ENCODE assay signal across 9 mouse cellular contexts in the genomic region with DNA sequence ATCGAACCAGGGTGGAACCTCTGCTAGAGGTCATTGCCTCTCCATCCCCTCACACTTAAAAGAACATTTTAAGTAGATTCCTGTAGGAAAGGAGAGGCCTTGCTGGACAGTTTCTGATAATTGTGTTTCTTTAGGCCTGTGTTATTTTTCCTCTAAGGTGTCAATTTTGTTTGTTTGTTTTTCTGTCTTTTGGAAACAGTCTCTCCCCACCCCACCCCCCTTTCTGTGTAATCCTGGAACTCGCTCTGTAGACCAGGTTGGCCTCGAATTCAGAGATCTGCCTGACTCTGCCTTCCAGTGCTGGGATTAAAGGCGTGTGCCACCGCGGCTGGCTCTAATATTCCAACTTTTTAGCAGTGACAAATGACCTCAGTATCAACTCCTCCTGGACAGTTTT. TPM values are rescaled to one million over a fixed set of nuclear protein-coding genes. Genes with fewer than 3 reads are reported as not detected.
DNase-seq lines count a peak whose midpoint lies in the region; ATAC-seq and TF ChIP-seq lines count a peak whose summit lies in the region.
"Had no signal": no experiment of that assay in that cellular context is flagged by ENCODE, and none has a peak within 500 bp of the region (broad histone marks: within the 10 kb centered on the region; RNA-seq: fewer than 3 reads in every experiment).

No protein-coding gene starts in this region.

- no peak for ATAC-seq in liver, embryonic 11.5 days (replicated peaks; ENCODE audit: low FRiP score)
- no peak for ATAC-seq in embryonic facial prominence, embryonic 12.5 days (ENCODE audit: insufficient number of reproducible peaks, insufficient read depth, low FRiP score, low TSS enrichment)
- no peak for ATAC-seq in hindbrain, postnatal 0 days

- TF ChIP-seq POLR2A in myocyte (IDR thresholded peaks at IDR 0.05; ENCODE audit: insufficient read length, low read depth), result no peak

- peaks cover 11% of the 10 kb centered on the region for H3K4me1 ChIP-seq in liver, embryonic 11.5 days (replicated peaks; ENCODE audit: control insufficient read depth, insufficient read depth, low read length)
- H3K4me1 ChIP-seq in embryonic facial prominence, embryonic 12.5 days, result 0 out of 2 replicates have a peak, but pooled peaks cover 4% of the 10 kb centered on the region
- no peaks in the 10 kb centered on the region for H3K4me1 ChIP-seq in hindbrain, postnatal 0 days (ENCODE audit: insufficient read depth, low read length)

- peak overlapping the region; percentile 78 for H3K4me2 ChIP-seq in liver, embryonic 11.5 days
- H3K4me2 ChIP-seq in embryonic facial prominence, embryonic 12.5 days (replicated peaks), result peak overlapping the region; percentile 57
- peak overlapping the region; percentile 79 for H3K4me2 ChIP-seq in hindbrain, postnatal 0 days (ENCODE audit: low read depth, low read length)
- H3K4me2 ChIP-seq in myocyte (ENCODE audit: low read depth), result peak overlapping the region; percentile 87

- no peak for TF ChIP-seq CTCF in hindbrain, postnatal 0 days (IDR thresholded peaks at IDR 0.05; ENCODE audit: low read depth)

- peak overlapping the region; percentile 100 for H3ac ChIP-seq in myocyte (ENCODE audit: control insufficient read depth, insufficient read length)

- WGBS in liver, embryonic 11.5 days, result 52% methylated on average over 6 of the region's 6 CpGs
- 80% methylated on average over 6 of the region's 6 CpGs for WGBS in embryonic facial prominence, embryonic 12.5 days
- 70% methylated on average over 6 of the region's 6 CpGs for WGBS in hindbrain, postnatal 0 days

- DNase-seq in liver, embryonic 11.5 days (ENCODE audit: low spot score), result no peak
- DNase-seq in liver, result no peak
- DNase-seq in hindbrain, postnatal 0 days (ENCODE audit: low spot score), result no peak
- no peak for DNase-seq in right cerebral cortex, postnatal 14 days
- DNase-seq in cerebellum, adult 11 months, result no peak
- no peak for DNase-seq in lung, postnatal 36 days

- H3K27me3 ChIP-seq in liver, embryonic 11.5 days (replicated peaks; ENCODE audit: control insufficient read depth, insufficient read depth, low read length), result no peaks in the 10 kb centered on the region
- no peaks in the 10 kb centered on the region for H3K27me3 ChIP-seq in embryonic facial prominence, embryonic 12.5 days
- no peaks in the 10 kb centered on the region for H3K27me3 ChIP-seq in hindbrain, postnatal 0 days (ENCODE audit: insufficient read depth, low read length)
- no peaks in the 10 kb centered on the region for H3K27me3 ChIP-seq in myocyte (ENCODE audit: control insufficient read depth, insufficient read depth, insufficient read length)

- peaks cover 2% of the 10 kb centered on the region; the same call in 1 of the 2 replicates for H3K36me3 ChIP-seq in liver, embryonic 11.5 days (ENCODE audit: control insufficient read depth, insufficient read depth, low read length)
- H3K36me3 ChIP-seq in embryonic facial prominence, embryonic 12.5 days, result peaks cover under 1% of the 10 kb centered on the region; the same call in 1 of the 2 replicates
- no peaks in the 10 kb centered on the region for H3K36me3 ChIP-seq in hindbrain, postnatal 0 days (ENCODE audit: insufficient read depth, low read length)
- H3K36me3 ChIP-seq in myocyte (ENCODE audit: control insufficient read depth, insufficient read depth), result no peaks in the 10 kb centered on the region

- no peaks in the 10 kb centered on the region for H3K9me3 ChIP-seq in liver, embryonic 11.5 days (ENCODE audit: control insufficient read depth, low read length)
- H3K9me3 ChIP-seq in embryonic facial prominence, embryonic 12.5 days, result no peaks in the 10 kb centered on the region
- H3K9me3 ChIP-seq in hindbrain, postnatal 0 days (ENCODE audit: low read length), result no peaks in the 10 kb centered on the region

- H3K27ac ChIP-seq in liver, embryonic 11.5 days (ENCODE audit: low read depth, low read length), result peak overlapping the region; percentile 91
- peak overlapping the region; percentile 93 for H3K27ac ChIP-seq in embryonic facial prominence, embryonic 12.5 days
- peak overlapping the region; percentile 37; the same call in 1 of the 2 replicates for H3K27ac ChIP-seq in hindbrain, postnatal 0 days

- peaks cover 38% of the 10 kb centered on the region for H3K79me2 ChIP-seq in myocyte (ENCODE audit: control insufficient read depth, insufficient read depth)

- H3K4me3 ChIP-seq in liver, embryonic 11.5 days (ENCODE audit: low read depth, low read length), result peak overlapping the region; percentile 99
- peak overlapping the region; percentile 93 for H3K4me3 ChIP-seq in embryonic facial prominence, embryonic 12.5 days
- H3K4me3 ChIP-seq in hindbrain, postnatal 0 days (ENCODE audit: low read length), result peak overlapping the region; percentile 92
- H3K4me3 ChIP-seq in myocyte, result peak overlapping the region; percentile 74

- H3K9ac ChIP-seq in liver, embryonic 11.5 days (ENCODE audit: low read depth, low read length), result peak overlapping the region; percentile 100
- H3K9ac ChIP-seq in embryonic facial prominence, embryonic 12.5 days, result peak overlapping the region; percentile 49; the same call in 1 of the 2 replicates
- H3K9ac ChIP-seq in hindbrain, postnatal 0 days (replicated peaks; ENCODE audit: low read length), result no peak overlapping the region

TF ChIP-seq in myocyte, 11 proteins besides CTCF, POLR2A, EP300 and RAD21:
- TF ChIP-seq TCF3 (IDR thresholded peaks at IDR 0.05; ENCODE audit: insufficient read length, low read depth), result no peak
- no peak for TF ChIP-seq MAX (IDR thresholded peaks at IDR 0.05; ENCODE audit: low read depth)
- TF ChIP-seq TCF12 (IDR thresholded peaks at IDR 0.05; ENCODE audit: insufficient read depth, poor library complexity, severe bottlenecking), result no peak
- TF ChIP-seq POLR2AphosphoS2 (IDR thresholded peaks at IDR 0.05; ENCODE audit: insufficient read length, low read depth), result no peak
- TF ChIP-seq CEBPB (IDR thresholded peaks at IDR 0.05; ENCODE audit: insufficient read depth, poor library complexity, severe bottlenecking), result no peak
- TF ChIP-seq MYOD1 (IDR thresholded peaks at IDR 0.05; ENCODE audit: control insufficient read depth in 1 of 3, insufficient read length in 2 of 3, low read depth in 2 of 3), result no peak
- no peak for TF ChIP-seq USF1 (IDR thresholded peaks at IDR 0.05; ENCODE audit: low read depth)
- TF ChIP-seq MYOG (IDR thresholded peaks at IDR 0.05; ENCODE audit: control insufficient read depth in 1 of 3, insufficient read depth in 1 of 3, insufficient read length in 2 of 3, low read depth in 2 of 3), result no peak
- TF ChIP-seq E2F4 (IDR thresholded peaks at IDR 0.05; ENCODE audit: insufficient read depth), result no peak
- no peak for TF ChIP-seq SRF (IDR thresholded peaks at IDR 0.05; ENCODE audit: control insufficient read depth, insufficient read length, low read depth)
- TF ChIP-seq REST (IDR thresholded peaks at IDR 0.05; ENCODE audit: insufficient read depth, insufficient read length), result no peak

RNA-seq across cellular contexts. Expression of gene Anp32e, which starts 0.8 kb away (rescaled TPM):
- 110 TPM in 2 replicates for polyA plus RNA-seq in liver, embryonic 11.5 days (2014; fragmentation: Nextera tagmentation; extraction: Ambion mirVana)
- 241 and 287 TPM in 2 replicates for polyA plus RNA-seq in embryonic facial prominence, embryonic 12.5 days (2016; fragmentation: Nextera tagmentation; extraction: Ambion mirVana)
- 26.2 and 27.5 TPM in 2 replicates for total RNA-seq in hindbrain, postnatal 0 days (2014; rRNA removed)
- polyA plus RNA-seq in hindbrain, postnatal 0 days (2015; fragmentation: Nextera tagmentation; extraction: Ambion mirVana), result 127 and 128 TPM in 2 replicates
- polyA plus RNA-seq in myocyte (2012; fragmentation: generic; extraction: Trizol), result 48.5 TPM

RNA-seq across cellular contexts. Expression of gene Car14, which starts 23.8 kb away (rescaled TPM):
- polyA plus RNA-seq in liver, embryonic 11.5 days (2014; fragmentation: Nextera tagmentation; extraction: Ambion mirVana), result 27.4 and 28.9 TPM in 2 replicates
- 30.1 and 36.4 TPM in 2 replicates for polyA plus RNA-seq in embryonic facial prominence, embryonic 12.5 days (2016; fragmentation: Nextera tagmentation; extraction: Ambion mirVana)
- total RNA-seq in hindbrain, postnatal 0 days (2014; rRNA removed), result 7.5 and 9.4 TPM in 2 replicates
- 16.7 and 17.8 TPM in 2 replicates for polyA plus RNA-seq in hindbrain, postnatal 0 days (2015; fragmentation: Nextera tagmentation; extraction: Ambion mirVana)
- 0.11 TPM for polyA plus RNA-seq in myocyte (2012; fragmentation: generic; extraction: Trizol)
- total RNA-seq: granulocyte monocyte progenitor cell, adult 5-6 weeks had no signal

RNA-seq across cellular contexts. Expression of gene Aph1a, which starts 34.5 kb away (rescaled TPM):
- 34.3 and 35.1 TPM in 2 replicates for polyA plus RNA-seq in liver, embryonic 11.5 days (2014; fragmentation: Nextera tagmentation; extraction: Ambion mirVana)
- polyA plus RNA-seq in embryonic facial prominence, embryonic 12.5 days (2016; fragmentation: Nextera tagmentation; extraction: Ambion mirVana), result 27.5 and 31.3 TPM in 2 replicates
- total RNA-seq in hindbrain, postnatal 0 days (2014; rRNA removed), result 75.9 and 99.4 TPM in 2 replicates
- 41.1 and 42.2 TPM in 2 replicates for polyA plus RNA-seq in hindbrain, postnatal 0 days (2015; fragmentation: Nextera tagmentation; extraction: Ambion mirVana)
- polyA plus RNA-seq in myocyte (2012; fragmentation: generic; extraction: Trizol), result 106 TPM

RNA-seq across cellular contexts. Expression of gene BC028528, which starts 36.5 kb away (rescaled TPM):
- 9.5 and 13.5 TPM in 2 replicates for polyA plus RNA-seq in liver, embryonic 11.5 days (2014; fragmentation: Nextera tagmentation; extraction: Ambion mirVana)
- polyA plus RNA-seq in embryonic facial prominence, embryonic 12.5 days (2016; fragmentation: Nextera tagmentation; extraction: Ambion mirVana), result 14.3 and 14.4 TPM in 2 replicates
- total RNA-seq in hindbrain, postnatal 0 days (2014; rRNA removed), result 2.6 and 5.5 TPM in 2 replicates
- polyA plus RNA-seq in hindbrain, postnatal 0 days (2015; fragmentation: Nextera tagmentation; extraction: Ambion mirVana), result 21.3 and 23.3 TPM in 2 replicates
- polyA plus RNA-seq in myocyte (2012; fragmentation: generic; extraction: Trizol), result 11.3 TPM

RNA-seq across cellular contexts. Expression of gene Ciart, which starts 46.2 kb away (rescaled TPM):
- 7.9 and 8.1 TPM in 2 replicates for polyA plus RNA-seq in liver, embryonic 11.5 days (2014; fragmentation: Nextera tagmentation; extraction: Ambion mirVana)
- 5.9 and 6.2 TPM in 2 replicates for polyA plus RNA-seq in embryonic facial prominence, embryonic 12.5 days (2016; fragmentation: Nextera tagmentation; extraction: Ambion mirVana)
- 2.5 and 4.3 TPM in 2 replicates for total RNA-seq in hindbrain, postnatal 0 days (2014; rRNA removed)
- polyA plus RNA-seq in hindbrain, postnatal 0 days (2015; fragmentation: Nextera tagmentation; extraction: Ambion mirVana), result 7.5 and 11.4 TPM in 2 replicates
- polyA plus RNA-seq in myocyte (2012; fragmentation: generic; extraction: Trizol), result 22.4 TPM

Comparison
In these comparisons a context has a peak if more than half of its experiments do, and no peak if none do; other contexts are left out.
1. H3K27ac ChIP-seq: peak in every context shown above with its lines; median percentile 93 in embryonic facial prominence, embryonic 12.5 days; 91 in liver, embryonic 11.5 days; 37 in hindbrain, postnatal 0 days.
2. RNA of gene Car14, which starts 23.8 kb away (polyA plus RNA-seq): 30.1 to 36.4 TPM in embryonic facial prominence, embryonic 12.5 days, 27.4 to 28.9 TPM in liver, embryonic 11.5 days and 16.7 to 17.8 TPM in hindbrain, postnatal 0 days; 0.11 TPM in myocyte (single experiment); every median in the first group is over 10 times any median in the second.
3. Peak in every context shown above with its lines, with median percentiles within 50 percentile points of each other: H3K4me2 ChIP-seq and H3K4me3 ChIP-seq.